12 mouse cellular contexts compared by ENCODE assay signal in the genomic region with DNA sequence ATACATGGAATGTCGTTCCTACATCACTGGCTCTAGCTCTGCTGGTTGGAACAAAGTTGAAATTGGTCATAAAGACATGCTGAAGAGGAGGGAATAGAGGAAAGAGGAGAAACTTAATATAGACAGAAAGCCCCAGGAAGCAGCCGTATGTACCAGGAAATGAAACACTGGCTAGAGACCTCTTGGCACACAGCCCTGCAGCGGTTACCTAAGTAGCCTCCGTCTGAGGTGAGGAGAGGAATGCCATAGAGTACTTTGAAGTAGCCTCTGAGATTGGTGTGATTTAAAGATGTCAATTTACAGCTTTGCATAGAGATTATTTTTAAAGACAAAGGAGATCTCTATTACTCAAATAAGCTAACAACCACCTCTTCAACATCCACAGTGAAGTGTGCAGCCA.
"Had no signal": no experiment of that assay in that cellular context is flagged by ENCODE, and none has a peak within 500 bp of the region (broad histone marks: within the 10 kb centered on the region; RNA-seq: fewer than 3 reads in every experiment).

No protein-coding gene starts in this region.

- H3K4me2 ChIP-seq: liver, embryonic 11.5 days; liver, embryonic 15.5 days; midbrain, embryonic 13.5 days had no signal

- DNase-seq: kidney, adult 11 months; kidney, adult 9 months; right cerebral cortex, postnatal 25 days; thymus, postnatal 4 days had no signal

- H3K36me3 ChIP-seq: liver, embryonic 15.5 days; midbrain, embryonic 13.5 days had no signal

- H3K27ac ChIP-seq: kidney, postnatal 0 days; layer of hippocampus, adult 2 months; liver, embryonic 15.5 days; midbrain, embryonic 13.5 days; stomach, postnatal 0 days had no signal

- H3K27me3 ChIP-seq: liver, embryonic 15.5 days; midbrain, embryonic 13.5 days had no signal

- H3K9me3 ChIP-seq: liver, embryonic 15.5 days; midbrain, embryonic 13.5 days had no signal

- H3K4me3 ChIP-seq: layer of hippocampus, adult 2 months; liver, embryonic 15.5 days; midbrain, embryonic 13.5 days had no signal

- H3K9ac ChIP-seq: liver, embryonic 15.5 days; midbrain, embryonic 13.5 days had no signal

- H3K4me1 ChIP-seq: liver, embryonic 15.5 days; midbrain, embryonic 13.5 days had no signal

- ATAC-seq: hindbrain, embryonic 16.5 days; inflammation-experienced regulatory T-cells, adult 6 months; midbrain, embryonic 13.5 days had no signal
